Mouse (Mus musculus) small intestine, adult 2 months (tissue): ENCODE data around the gene Gzmm. TPM values are rescaled to one million over a fixed set of nuclear protein-coding genes. Genes with fewer than 3 reads are reported as not detected.

Source experiments
- H3K27ac ChIP-seq: fragments of 200-500 bp; 2 replicates; pipeline ENCODE4 v1.5.1; 2012; ENCODE audit warnings: low read depth, low read length, control low read depth, inconsistent platforms; ENCODE audit not compliant: insufficient read depth
- H3K27me3 ChIP-seq: fragments of 200-500 bp; 2 replicates; pipeline ENCODE4 v1.6.1; 2012; ENCODE audit warnings: mild to moderate bottlenecking, moderate library complexity, low read length, inconsistent platforms; ENCODE audit not compliant: control insufficient read depth, insufficient read depth
- H3K36me3 ChIP-seq: fragments of 200-500 bp; 2 replicates; pipeline ENCODE4 v1.6.1; 2012; ENCODE audit warnings: mild to moderate bottlenecking, low read length, control low read depth, inconsistent platforms; ENCODE audit not compliant: control insufficient read depth, insufficient read depth
- H3K4me1 ChIP-seq: fragments of 200-500 bp; 2 replicates; pipeline ENCODE4 v1.6.1; 2012; ENCODE audit warnings: low read length, inconsistent platforms, mixed read lengths; ENCODE audit not compliant: control insufficient read depth, insufficient read depth, insufficient read length
- H3K4me3 ChIP-seq: fragments of 200-500 bp; 2 replicates; pipeline ENCODE4 v1.5.1; 2012; ENCODE audit warnings: low read depth, mild to moderate bottlenecking, control low read depth, inconsistent platforms, low read length, moderate library complexity
- CTCF ChIP-seq: fragments of 200-500 bp; IDR thresholded peaks from 2 replicates; pipeline ENCODE4 v1.5.1; 2012; ENCODE audit warnings: low read depth, mild to moderate bottlenecking, control low read depth, inconsistent platforms, low read length, moderate library complexity, mixed read lengths; ENCODE audit not compliant: insufficient replicate concordance, insufficient read length; ENCODE audit errors: extremely low read depth
- POLR2A ChIP-seq: fragments of 200-500 bp; IDR thresholded peaks from 2 replicates; pipeline ENCODE4 v1.6.1; 2012; ENCODE audit warnings: low read depth, mild to moderate bottlenecking, control low read depth, inconsistent platforms, low read length, moderate library complexity
- WGBS: fragments of 180-500 bp; shearing (Covaris S2); methylation state at CpG from one replicate; pipeline ENCODE4 v1.1.7; 2018; 5-methylcytosine and 5-hydroxymethylcytosine counted together
- polyA plus RNA-seq: library from polyadenylated mRNA; depleted of rRNA; stranded (reverse); fragments of >200 nt; gene quantifications from 2 replicates; pipeline ENCODE4 v1.2.3, GENCODE M21; 2012

Gzmm gene
- polyA plus RNA-seq, 1 experiment = 0.52 TPM

GRCm38 (mm10) chr10:79686691-79687090 lies 2.1 kb upstream of the Gzmm start:
- Histone ChIP-seq H3K36me3 (peaks cover 42% of the 10 kb centered on the region), H3K27ac (no peak overlapping the region), H3K4me1 (peaks cover 12% of the 10 kb centered on the region), H3K27me3 (no peaks in the 10 kb centered on the region), H3K4me3 (no peak overlapping the region)
- 93% methylated on average over 1 of the region's 1 CpGs for WGBS
- TF ChIP-seq CTCF (no peak), POLR2A (no peak)

DNA sequence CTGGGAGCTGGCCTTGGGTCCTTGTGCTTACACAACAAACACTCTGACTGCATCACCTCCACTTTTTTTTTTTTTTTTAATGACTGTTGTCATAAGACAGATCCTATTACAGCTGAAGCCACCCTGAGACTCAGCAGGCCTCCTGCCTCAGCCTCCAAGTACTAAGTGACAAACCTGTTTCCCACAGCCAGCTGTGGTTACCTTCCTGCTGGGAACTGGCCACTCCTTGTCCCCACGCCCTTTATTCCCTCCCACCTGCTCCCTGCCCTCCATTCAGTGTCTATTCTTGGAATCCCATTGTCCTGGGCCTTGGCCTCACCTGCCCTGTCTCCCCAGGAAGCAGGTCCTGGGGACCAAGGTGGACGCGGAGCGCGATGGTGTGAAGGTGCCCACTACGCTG lies 1.3 kb upstream of the Gzmm start:
- H3K27ac ChIP-seq = no peak overlapping the region
- TF ChIP-seq POLR2A = no peak
- no peak for TF ChIP-seq CTCF
- peaks cover 12% of the 10 kb centered on the region for H3K4me1 ChIP-seq
- no peak overlapping the region for H3K4me3 ChIP-seq
- WGBS = 86% methylated on average over 6 of the region's 6 CpGs
- peaks cover 42% of the 10 kb centered on the region for H3K36me3 ChIP-seq
- no peaks in the 10 kb centered on the region for H3K27me3 ChIP-seq

DNA sequence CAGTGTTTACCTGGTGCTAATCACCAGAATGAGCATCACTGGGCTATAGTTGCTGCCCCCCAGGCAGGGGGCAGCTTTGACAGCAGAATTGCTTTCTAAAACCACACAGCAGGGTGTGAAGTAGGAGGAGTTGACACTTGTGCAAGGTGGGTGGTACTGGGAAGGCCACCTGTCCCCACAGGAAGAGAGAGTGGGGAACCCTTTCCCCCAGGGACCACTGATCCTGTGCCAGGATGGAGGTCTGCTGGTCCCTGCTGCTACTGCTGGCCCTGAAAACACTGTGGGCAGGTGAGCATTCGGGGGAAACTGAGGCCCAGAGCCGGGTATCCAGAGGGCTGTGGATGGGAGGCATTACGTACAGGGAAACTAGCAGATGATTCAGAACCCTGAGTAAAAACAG lies 358 bp downstream of the Gzmm start:
- TF ChIP-seq POLR2A = no peak
- TF ChIP-seq CTCF = no peak
- peaks cover 42% of the 10 kb centered on the region for H3K36me3 ChIP-seq
- no peak overlapping the region for H3K4me3 ChIP-seq
- H3K4me1 ChIP-seq = no peaks in the 10 kb centered on the region
- H3K27me3 ChIP-seq = no peaks in the 10 kb centered on the region
- 90% methylated on average over 3 of the region's 3 CpGs for WGBS
- H3K27ac ChIP-seq = no peak overlapping the region

- no peak for TF ChIP-seq CTCF
- TF ChIP-seq POLR2A = no peak
- WGBS = 95% methylated on average over 2 of the region's 2 CpGs
- peaks cover 13% of the 10 kb centered on the region for H3K4me1 ChIP-seq
These were observed 3.2 kb downstream of the Gzmm start for GRCm38 (mm10) chr10:79691986-79692548.

GRCm38 (mm10) chr10:79693580-79694378 lies 5.0 kb downstream of the Gzmm start:
- Histone ChIP-seq H3K4me3 (no peak overlapping the region), H3K36me3 (peaks cover 6% of the 10 kb centered on the region), H3K4me1 (peaks cover 28% of the 10 kb centered on the region), H3K27me3 (no peaks in the 10 kb centered on the region), H3K27ac (no peak overlapping the region)
- TF ChIP-seq CTCF (no peak), POLR2A (no peak)
- 75% methylated on average over 12 of the region's 12 CpGs for WGBS

More at GRCm38 (mm10) chr10:79691986-79692548, 3.2 kb downstream of the Gzmm start:
- Histone ChIP-seq H3K27ac (no peak overlapping the region), H3K36me3 (peaks cover 22% of the 10 kb centered on the region), H3K4me3 (no peak overlapping the region), H3K27me3 (no peaks in the 10 kb centered on the region)

GRCm38 (mm10) chr10:79694379-79694655 lies 5.5 kb downstream of the Gzmm start:
- Histone ChIP-seq H3K27me3 (no peaks in the 10 kb centered on the region), H3K36me3 (0 out of 2 replicates have a peak, but pooled peaks cover under 1% of the 10 kb centered on the region), H3K4me1 (peaks cover 31% of the 10 kb centered on the region), H3K27ac (no peak overlapping the region), H3K4me3 (no peak overlapping the region)
- WGBS = 88% methylated on average over 6 of the region's 6 CpGs
- TF ChIP-seq POLR2A (no peak), CTCF (no peak)
